Mouse (Mus musculus): Measurements from ENCODE around the gene Rhox4f.
"Not testable (repeated sequence)": the region's sequence is repeated elsewhere in the genome, so short reads cannot be mapped to it uniquely, and the experiment has no call there.

DNA sequence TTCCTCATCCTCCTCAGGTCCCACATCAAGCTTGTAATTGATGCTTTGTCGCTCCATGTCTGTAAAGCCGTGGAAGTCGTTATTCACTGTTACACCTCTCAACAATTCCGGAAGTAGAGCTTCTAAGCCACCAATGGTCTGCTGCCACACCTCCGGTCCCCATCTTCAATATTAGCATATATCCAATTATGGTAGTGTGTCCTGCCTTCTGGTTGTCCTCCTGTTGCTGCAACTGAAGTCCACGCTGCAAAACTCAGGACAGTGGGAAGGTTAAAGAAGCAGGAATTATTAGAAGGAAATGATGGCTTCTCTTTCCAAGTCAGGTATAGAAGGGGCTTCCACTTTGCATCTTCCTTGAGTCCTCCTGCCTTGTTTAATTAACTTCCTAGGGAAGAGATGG is 35.9 kb upstream of the Rhox4f start, which contains the start of gene Rhox2g:
- TF ChIP-seq CTCF (conservative IDR thresholded peaks at IDR 0.05; ENCODE audit: insufficient read depth, insufficient read length, low read depth, low read length); POLR2A (IDR thresholded peaks at IDR 0.05; ENCODE audit: low read depth, low read length): not testable (repeated sequence)

Measured in kidney, adult 2 months (tissue).